Mouse (Mus musculus): ENCODE data around the gene Fam183b.
"Not testable (repeated sequence)": the region's sequence is repeated elsewhere in the genome, so short reads cannot be mapped to it uniquely, and the experiment has no call there.

The Fam183b gene

DNA sequence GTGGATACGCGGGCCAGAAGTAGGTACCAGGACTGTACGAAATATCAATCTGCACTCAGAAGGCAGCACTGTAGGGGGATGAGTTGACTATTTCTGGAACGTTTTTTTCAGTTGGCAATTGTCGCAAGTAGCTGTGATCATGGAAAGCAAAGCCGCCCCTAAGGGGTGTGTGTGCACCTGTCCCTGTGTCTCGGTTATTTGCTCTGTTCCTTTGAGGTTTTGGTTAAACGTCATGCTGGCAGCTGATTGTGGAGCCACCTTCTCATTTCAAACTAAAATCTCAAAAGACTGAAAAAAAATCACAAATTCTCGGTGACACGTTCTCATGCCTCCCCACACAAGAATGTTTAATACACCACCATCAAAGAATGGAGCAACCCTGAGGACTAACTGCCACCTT is 14.1 kb downstream of the Fam183b start:
- in situ Hi-C loops (cut with MboI; ENCODE audit: low pct_unique_long_range_greater_than_20kb in 1 of 2, low sequenced_read_pairs in 2 of 2, unreplicated experiment in 1 of 2): no loop called here

DNA sequence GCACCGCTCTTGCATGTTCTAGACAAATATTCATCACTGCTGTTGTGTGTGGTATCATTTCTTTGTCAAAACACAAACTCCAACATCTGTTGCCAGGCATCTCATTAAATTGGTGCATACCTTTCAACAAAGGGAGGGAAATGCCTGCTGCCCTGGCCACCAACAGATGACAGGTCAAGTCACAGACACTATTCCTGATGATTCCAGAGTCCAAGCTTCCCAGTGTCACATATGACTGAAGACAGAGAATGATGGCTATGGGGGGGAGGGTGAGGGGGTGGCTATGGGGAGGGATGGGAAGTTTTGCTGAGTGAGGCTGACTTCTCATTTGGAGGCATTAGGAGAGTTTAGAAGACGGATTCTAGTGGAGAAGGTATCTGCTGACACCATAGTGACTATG is 17.6 kb downstream of the Fam183b start:
- in situ Hi-C loops (cut with MboI; ENCODE audit: low pct_unique_long_range_greater_than_20kb in 1 of 2, low sequenced_read_pairs in 2 of 2, unreplicated experiment in 1 of 2): no loop called here

DNA sequence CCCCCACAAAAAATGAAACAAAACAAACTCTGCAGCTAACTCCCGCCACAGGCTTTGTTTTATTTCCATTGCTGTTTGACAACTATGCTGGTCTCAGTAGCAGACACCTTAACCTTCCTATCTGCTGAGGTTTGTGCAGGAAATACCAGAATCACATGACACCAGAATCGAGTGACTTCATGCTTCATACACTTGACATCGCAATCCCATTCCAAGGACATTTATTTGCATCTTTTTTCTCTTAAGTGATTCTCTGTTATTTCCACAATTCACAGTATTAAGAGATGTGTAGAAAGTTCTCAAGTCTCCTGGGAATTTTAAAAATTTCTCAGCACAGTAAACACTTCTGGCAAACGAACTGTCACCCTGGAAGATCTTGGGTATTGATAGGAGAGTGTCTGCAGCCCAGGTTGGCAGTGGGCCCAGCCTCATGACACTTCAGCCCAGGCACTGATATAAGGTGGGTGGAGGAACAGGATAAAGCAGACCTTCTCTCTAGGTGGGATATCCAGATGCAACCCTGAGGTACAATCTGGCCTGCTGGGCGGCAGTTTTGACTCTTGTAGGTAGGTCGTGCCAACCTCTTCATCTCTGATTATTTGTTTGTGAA is 19.2 kb downstream of the Fam183b start, which contains the start of gene Olfr314:
Gene Olfr314, plus strand, starts transcription at position 473 of the 610 bp plus-strand sequence.
- in situ Hi-C loops (cut with MboI; ENCODE audit: low pct_unique_long_range_greater_than_20kb in 1 of 2, low sequenced_read_pairs in 2 of 2, unreplicated experiment in 1 of 2): no loop called here

DNA sequence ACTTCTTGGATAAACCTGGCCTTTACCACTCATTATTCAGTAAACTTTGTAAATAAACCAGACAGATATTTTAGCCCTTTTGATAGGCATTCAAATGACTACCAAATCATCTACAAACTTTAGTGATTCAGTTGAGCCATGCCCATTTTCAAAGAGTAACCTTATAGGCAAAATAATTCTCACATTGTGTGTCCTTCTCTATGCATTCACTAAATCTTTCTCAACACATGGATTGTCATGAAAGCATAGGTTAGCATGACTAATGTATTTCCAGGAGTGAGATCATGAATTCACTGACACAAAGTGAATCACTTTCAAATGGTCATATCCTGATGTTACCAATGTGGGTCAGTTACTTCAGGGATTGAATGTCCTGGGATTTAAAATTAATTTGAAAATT is 28.9 kb downstream of the Fam183b start, which contains the start of gene Olfr315:
Gene Olfr315, plus strand, starts transcription at position 301 of the 400 bp plus-strand sequence.
- in situ Hi-C loops (cut with MboI; ENCODE audit: low pct_unique_long_range_greater_than_20kb in 1 of 2, low sequenced_read_pairs in 2 of 2, unreplicated experiment in 1 of 2): no loop called here

DNA sequence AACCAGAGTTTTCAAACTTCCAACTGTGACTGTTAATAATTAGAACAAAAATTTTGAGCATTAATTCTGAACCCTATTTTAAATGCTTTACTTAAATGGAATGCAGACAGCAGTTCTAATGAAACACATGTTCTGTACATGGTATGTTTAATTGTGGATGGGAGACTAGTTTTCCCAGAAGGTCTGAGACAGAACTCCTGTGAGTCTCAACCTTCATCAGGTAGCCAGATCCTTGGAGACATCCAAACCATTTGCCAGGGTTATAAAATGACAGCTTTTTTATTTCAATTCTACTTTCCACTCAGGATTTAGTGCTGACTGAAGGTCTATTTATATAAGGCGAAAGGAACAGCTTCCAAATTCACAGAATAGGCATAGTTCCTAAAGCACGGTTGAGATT is 49.3 kb downstream of the Fam183b start, which contains the start of gene Olfr316:
Gene Olfr316, plus strand, starts transcription at position 301 of the 400 bp plus-strand sequence.
- in situ Hi-C loops (cut with MboI; ENCODE audit: low pct_unique_long_range_greater_than_20kb in 1 of 2, low sequenced_read_pairs in 2 of 2, unreplicated experiment in 1 of 2): no loop called here

DNA sequence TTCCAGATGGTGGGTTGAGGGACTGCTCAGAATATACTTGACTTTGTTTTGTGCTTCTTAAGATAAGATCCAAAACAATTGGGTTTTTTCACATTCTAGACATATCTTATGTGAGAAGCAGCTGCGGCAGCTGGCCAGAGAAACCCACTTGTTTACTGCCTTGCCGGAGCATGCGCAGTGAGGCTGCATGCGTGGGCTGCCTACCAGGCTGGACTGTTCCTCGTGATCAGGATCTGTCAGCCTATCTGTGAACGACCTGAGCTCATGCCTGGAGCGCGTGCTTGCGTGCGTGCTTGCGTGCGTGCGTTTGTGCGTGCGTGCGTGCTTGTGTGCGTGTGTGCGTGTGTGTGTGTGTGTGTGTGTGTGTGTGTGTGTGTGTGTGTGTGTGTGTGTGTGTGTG is 50.7 kb downstream of the Fam183b start:
- in situ Hi-C loops (cut with MboI; ENCODE audit: low pct_unique_long_range_greater_than_20kb in 1 of 2, low sequenced_read_pairs in 2 of 2, unreplicated experiment in 1 of 2): not testable (repeated sequence)
